ENCODE assay signal across 13 mouse cellular contexts in genomic region chr5:142802884-142803283, GRCm38 (mm10). TPM values are rescaled to one million over a fixed set of nuclear protein-coding genes. Genes with fewer than 3 reads are reported as not detected.
DNase-seq lines count a peak whose midpoint lies in the region; ATAC-seq and TF ChIP-seq lines count a peak whose summit lies in the region.
"Had no signal": no experiment of that assay in that cellular context is flagged by ENCODE, and none has a peak within 500 bp of the region (broad histone marks: within the 10 kb centered on the region; RNA-seq: fewer than 3 reads in every experiment).

No protein-coding gene starts in this region.

- peaks cover 35% of the 10 kb centered on the region for H3K36me3 ChIP-seq in heart, embryonic 13.5 days
- H3K36me3 ChIP-seq in neural tube, embryonic 12.5 days = peaks cover 26% of the 10 kb centered on the region
- H3K36me3 ChIP-seq in forebrain, embryonic 13.5 days (ENCODE audit: poor library complexity, severe bottlenecking) = peaks cover 44% of the 10 kb centered on the region
- no peaks in the 10 kb centered on the region for H3K36me3 ChIP-seq in midbrain, postnatal 0 days (ENCODE audit: insufficient read depth, low read length)

- 74% methylated on average over 4 of the region's 4 CpGs for WGBS in heart, embryonic 13.5 days
- 86% methylated on average over 4 of the region's 4 CpGs for WGBS in neural tube, embryonic 12.5 days
- WGBS in forebrain, embryonic 13.5 days = 69% methylated on average over 4 of the region's 4 CpGs
- WGBS in midbrain, postnatal 0 days = 62% methylated on average over 4 of the region's 4 CpGs

- peaks cover 76% of the 10 kb centered on the region for H3K4me1 ChIP-seq in heart, embryonic 13.5 days
- peaks cover 53% of the 10 kb centered on the region for H3K4me1 ChIP-seq in neural tube, embryonic 12.5 days
- H3K4me1 ChIP-seq in forebrain, embryonic 13.5 days = peaks cover 78% of the 10 kb centered on the region
- peaks cover 23% of the 10 kb centered on the region for H3K4me1 ChIP-seq in midbrain, postnatal 0 days (ENCODE audit: insufficient read depth, low read length)

- no peak overlapping the region for H3K4me2 ChIP-seq in heart, embryonic 13.5 days
- no peak overlapping the region for H3K4me2 ChIP-seq in neural tube, embryonic 12.5 days (replicated peaks)
- H3K4me2 ChIP-seq in forebrain, embryonic 13.5 days = no peak overlapping the region
- H3K4me2 ChIP-seq in midbrain, postnatal 0 days (ENCODE audit: low read depth, low read length, poor library complexity, severe bottlenecking) = no peak overlapping the region

- no peak for ATAC-seq in heart, embryonic 13.5 days (ENCODE audit: extremely low read depth, insufficient number of reproducible peaks, low FRiP score, low TSS enrichment)
- ATAC-seq in neural tube, embryonic 12.5 days (ENCODE audit: low FRiP score, low read depth) = no peak
- no peak for ATAC-seq in forebrain, embryonic 13.5 days
- ATAC-seq in midbrain, postnatal 0 days (ENCODE audit: low FRiP score) = no peak

- no peak overlapping the region for H3K4me3 ChIP-seq in heart, embryonic 13.5 days
- H3K4me3 ChIP-seq in neural tube, embryonic 12.5 days = 0 out of 2 replicates have a peak overlapping the region, but pooled peaks have one; percentile 9
- H3K4me3 ChIP-seq in forebrain, embryonic 13.5 days = no peak overlapping the region
- H3K4me3 ChIP-seq in midbrain, postnatal 0 days (ENCODE audit: low read depth, low read length) = no peak overlapping the region
- H3K4me3 ChIP-seq: gastrocnemius, adult 2 months had no signal

- peak overlapping the region; percentile 87 for H3K27ac ChIP-seq in heart, embryonic 13.5 days (replicated peaks)
- H3K27ac ChIP-seq in neural tube, embryonic 12.5 days = no peak overlapping the region
- H3K27ac ChIP-seq in forebrain, embryonic 13.5 days = no peak overlapping the region
- peak overlapping the region; percentile 47; the same call in 1 of the 2 replicates for H3K27ac ChIP-seq in midbrain, postnatal 0 days (ENCODE audit: low read depth, low read length)
- H3K27ac ChIP-seq: gastrocnemius, adult 2 months; macrophage had no signal

- TF ChIP-seq CTCF in midbrain, postnatal 0 days (IDR thresholded peaks at IDR 0.05) = no peak

- peak overlapping the region; percentile 66 for H3K9ac ChIP-seq in heart, embryonic 13.5 days
- H3K9ac ChIP-seq in neural tube, embryonic 12.5 days = no peak overlapping the region
- 0 out of 2 replicates have a peak overlapping the region, but pooled peaks have one; percentile 1 for H3K9ac ChIP-seq in forebrain, embryonic 13.5 days
- H3K9ac ChIP-seq in midbrain, postnatal 0 days (replicated peaks; ENCODE audit: low read length, poor library complexity, severe bottlenecking) = no peak overlapping the region

- intact Hi-C loops in heart, postnatal 25 days (cut with DNase I) = no loop called here

- no peaks in the 10 kb centered on the region for H3K9me3 ChIP-seq in heart, embryonic 13.5 days
- H3K9me3 ChIP-seq in neural tube, embryonic 12.5 days = no peaks in the 10 kb centered on the region
- H3K9me3 ChIP-seq in forebrain, embryonic 13.5 days (replicated peaks) = no peaks in the 10 kb centered on the region
- no peaks in the 10 kb centered on the region for H3K9me3 ChIP-seq in midbrain, postnatal 0 days (ENCODE audit: low read length)

- no peak for DNase-seq in heart, postnatal 25 days (ENCODE audit: low spot score)
- DNase-seq in neural tube, embryonic 10.5 days (ENCODE audit: extremely low spot score, low spot score) = no peak
- no peak for DNase-seq in midbrain, postnatal 0 days (ENCODE audit: low spot score)
- DNase-seq in T-cell, adult 2 months (ENCODE audit: low spot score) = no peak
- DNase-seq: adrenal gland, postnatal 36 days; cerebellum, adult 11 months; gastrocnemius, adult 2 months; kidney, postnatal 10 days; lung, adult 2 months had no signal

- no peaks in the 10 kb centered on the region for H3K27me3 ChIP-seq in heart, embryonic 13.5 days (replicated peaks)
- no peaks in the 10 kb centered on the region for H3K27me3 ChIP-seq in neural tube, embryonic 12.5 days (replicated peaks)
- no peaks in the 10 kb centered on the region for H3K27me3 ChIP-seq in forebrain, embryonic 13.5 days
- H3K27me3 ChIP-seq in midbrain, postnatal 0 days (ENCODE audit: insufficient read depth, low read length) = no peaks in the 10 kb centered on the region

RNA-seq across cellular contexts. Expression of gene Tnrc18, which starts 14.6 kb away (rescaled TPM):
- polyA plus RNA-seq in heart, embryonic 13.5 days (2015; fragmentation: Nextera tagmentation; extraction: Ambion mirVana) = 15.9 and 18.6 TPM in 2 replicates
- 10 to 100 TPM; 50.5 to 59.1 TPM for total RNA-seq in heart, postnatal 25 days (2021)
- 51.5 and 57.5 TPM in 2 replicates for polyA plus RNA-seq in neural tube, embryonic 12.5 days (2016; fragmentation: Nextera tagmentation; extraction: Ambion mirVana)
- polyA plus RNA-seq in forebrain, embryonic 13.5 days (2015; fragmentation: Nextera tagmentation; extraction: Ambion mirVana) = 34.7 and 35.9 TPM in 2 replicates
- 114 and 142 TPM in 2 replicates for total RNA-seq in midbrain, postnatal 0 days (2014; rRNA removed)
- 17.4 and 19.4 TPM in 2 replicates for polyA plus RNA-seq in midbrain, postnatal 0 days (2015; fragmentation: Nextera tagmentation; extraction: Ambion mirVana)

Comparison
In these comparisons a context has a peak if more than half of its experiments do, and no peak if none do; other contexts are left out.
1. H3K27ac ChIP-seq: peak in heart, embryonic 13.5 days (single experiment) and midbrain, postnatal 0 days (single experiment); none in neural tube, embryonic 12.5 days (single experiment) and forebrain, embryonic 13.5 days (single experiment).
2. H3K9ac ChIP-seq: peak in heart, embryonic 13.5 days (single experiment) and forebrain, embryonic 13.5 days (single experiment); none in neural tube, embryonic 12.5 days (single experiment) and midbrain, postnatal 0 days (single experiment).